Mouse (Mus musculus) lung, adult 2 months (tissue): ENCODE data around the gene Ucp2.

Experiments
- CTCF ChIP-seq: fragments of 200-500 bp; IDR thresholded peaks from 2 replicates; pipeline ENCODE4 v1.5.1; 2011; ENCODE audit warnings: mild to moderate bottlenecking, low read length, control low read depth; ENCODE audit not compliant: insufficient read depth
- POLR2A ChIP-seq: fragments of 200-500 bp; IDR thresholded peaks from 2 replicates; pipeline ENCODE4 v1.6.1; 2011; ENCODE audit warnings: low read depth, mild to moderate bottlenecking, control low read depth, low read length, borderline replicate concordance; ENCODE audit errors: extremely low read depth

GRCm38 (mm10) chr7:100479100-100479822 is 13.9 kb upstream of the Ucp2 start:
- TF ChIP-seq CTCF (no peak), POLR2A (no peak)
